Mouse (Mus musculus): Measurements from ENCODE around the gene Ttc21b.

DNA sequence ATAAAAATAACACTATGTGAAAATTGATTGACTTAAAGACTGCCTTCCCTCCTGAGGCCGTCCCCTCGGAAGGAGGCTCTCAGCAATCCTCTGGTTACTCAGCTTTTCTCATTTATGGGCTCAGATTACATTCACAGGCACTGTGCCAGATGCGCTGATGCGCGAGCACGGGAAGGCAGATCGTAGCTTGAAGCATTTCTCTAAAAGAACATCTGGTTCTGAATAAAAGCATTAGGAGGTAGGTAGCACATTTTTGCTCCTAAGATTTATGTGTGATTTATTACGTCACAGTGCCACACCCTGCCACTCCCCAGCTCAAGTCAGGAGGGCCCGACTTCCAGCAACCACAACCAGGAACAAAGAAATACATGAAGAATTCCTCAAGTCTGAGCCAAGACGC is 76.1 kb downstream of the Ttc21b start:
- TF ChIP-seq CTCF (IDR thresholded peaks at IDR 0.05; ENCODE audit: insufficient read depth, low read depth, low read length) (no peak), POLR2A (IDR thresholded peaks at IDR 0.05; ENCODE audit: insufficient read depth, low read depth, low read length) (no peak)

All from olfactory bulb, adult 2 months (tissue).